Mouse (Mus musculus) kidney, adult 2 months (tissue): ENCODE results near the gene Eef1akmt2. TPM values are rescaled to one million over a fixed set of nuclear protein-coding genes. Genes with fewer than 3 reads are reported as not detected.

ENCODE experiments used
- DNase-seq: peaks from one replicate; pipeline ENCODE4 v3.0.0; 2021
- H3K27ac ChIP-seq: fragments of 200-500 bp; 2 replicates; pipeline ENCODE4 v1.5.1; 2012; ENCODE audit warnings: low read depth, low read length, control low read depth, inconsistent platforms; ENCODE audit not compliant: insufficient read depth
- H3K27me3 ChIP-seq: fragments of 200-500 bp; replicated peaks from 2 replicates; pipeline ENCODE4 v1.6.1; 2012; ENCODE audit warnings: mild to moderate bottlenecking, moderate library complexity, low read length, inconsistent platforms; ENCODE audit not compliant: control insufficient read depth, insufficient read depth
- H3K36me3 ChIP-seq: fragments of 200-500 bp; 2 replicates; pipeline ENCODE4 v1.6.1; 2012; ENCODE audit warnings: mild to moderate bottlenecking, moderate library complexity, low read length, inconsistent platforms; ENCODE audit not compliant: control insufficient read depth, insufficient read depth
- H3K4me1 ChIP-seq: fragments of 200-500 bp; 2 replicates; pipeline ENCODE4 v1.6.1; 2011; ENCODE audit warnings: low read length; ENCODE audit not compliant: control insufficient read depth, insufficient read depth
- H3K4me3 ChIP-seq: fragments of 200-500 bp; 2 replicates; pipeline ENCODE4 v1.5.1; 2011; ENCODE audit warnings: mild to moderate bottlenecking, low read depth, low read length, control low read depth; ENCODE audit not compliant: insufficient read depth
- CTCF ChIP-seq: fragments of 200-500 bp; conservative IDR thresholded peaks from 2 replicates; pipeline ENCODE4 v1.5.1; 2011; ENCODE audit warnings: low read depth, mild to moderate bottlenecking, control low read depth, low read length, moderate library complexity, mixed read lengths; ENCODE audit not compliant: insufficient read depth, insufficient read length
- POLR2A ChIP-seq: fragments of 200-500 bp; IDR thresholded peaks from one replicate; pipeline ENCODE4 v1.6.1; 2011; ENCODE audit warnings: low read depth, low read length, control low read depth
- WGBS: fragments of 180-500 bp; shearing (Covaris S2); methylation state at CpG from one replicate; pipeline ENCODE4 v1.1.7; 2018; 5-methylcytosine and 5-hydroxymethylcytosine counted together
- polyA plus RNA-seq: library from polyadenylated mRNA; depleted of rRNA; stranded (reverse); fragments of >200 nt; gene quantifications from 2 replicates; pipeline ENCODE4 v1.2.3, GENCODE M21; 2012

Gene Eef1akmt2
- polyA plus RNA-seq, 1 experiment: 13.0 TPM

DNA sequence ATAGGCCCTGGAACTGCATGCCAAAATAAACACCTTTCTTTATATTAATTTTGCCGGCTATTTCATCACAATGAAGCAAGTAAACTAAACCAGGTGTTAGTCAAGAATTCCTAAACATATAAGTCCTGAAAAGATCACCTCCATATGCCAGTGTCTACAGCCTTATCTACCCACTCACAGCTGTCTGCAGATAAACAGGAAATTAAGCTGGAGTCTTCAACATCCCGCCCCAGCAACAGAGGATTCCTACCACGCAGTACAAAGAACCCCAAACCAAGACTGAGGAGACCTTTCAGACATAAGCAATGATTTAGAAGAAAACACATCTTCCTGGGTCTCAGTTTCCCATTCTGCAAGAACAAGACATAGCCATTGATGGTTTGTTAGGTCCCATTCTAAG, 35.6 kb upstream of the Eef1akmt2 start:
- Histone ChIP-seq H3K4me1 (peaks cover 9% of the 10 kb centered on the region), H3K27me3 (no peaks in the 10 kb centered on the region), H3K27ac (no peak overlapping the region), H3K36me3 (no peaks in the 10 kb centered on the region), H3K4me3 (no peak overlapping the region)
- no peak for DNase-seq
- TF ChIP-seq POLR2A: no peak
- TF ChIP-seq CTCF: no peak
- 70% methylated on average over 3 of the region's 3 CpGs for WGBS

DNA sequence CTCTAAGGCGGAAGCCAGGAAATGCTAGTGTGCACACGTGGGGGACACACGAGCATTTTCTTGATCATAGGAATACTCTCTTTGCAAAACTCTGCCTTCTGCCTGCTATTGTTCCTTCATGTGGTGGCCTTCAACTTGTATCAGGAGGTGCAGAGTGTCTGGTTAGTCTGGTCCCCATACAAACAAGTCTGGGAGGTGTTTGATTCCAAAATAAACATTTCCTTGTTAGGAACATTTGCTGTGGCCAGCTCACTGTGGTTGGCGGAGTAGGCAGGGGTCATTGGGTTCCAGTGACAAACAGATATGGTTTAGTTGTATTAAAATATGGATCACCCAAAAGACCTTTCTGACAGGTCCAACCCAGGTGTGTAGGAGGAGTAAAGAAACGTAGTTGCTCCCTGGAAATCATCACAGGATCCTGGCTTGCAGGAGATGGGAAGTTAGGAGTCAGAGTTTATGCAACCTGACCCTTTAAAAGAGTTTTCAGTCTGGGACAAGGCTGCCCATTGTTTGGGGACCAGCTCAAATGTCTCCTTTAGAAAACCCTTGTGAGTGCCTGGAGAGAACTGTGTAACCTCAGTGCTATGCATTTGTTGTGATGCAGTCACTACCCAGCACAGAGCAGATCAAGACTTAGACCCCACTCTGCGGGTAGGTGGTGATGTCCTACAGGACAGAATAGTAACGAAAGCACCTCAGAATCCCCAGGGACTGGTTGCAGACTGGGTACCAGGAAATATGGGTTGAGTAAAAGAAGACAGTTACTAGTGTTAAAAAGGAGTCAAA, 34.7 kb upstream of the Eef1akmt2 start:
- no peak for TF ChIP-seq POLR2A
- TF ChIP-seq CTCF: no peak
- Histone ChIP-seq H3K36me3 (peaks cover 2% of the 10 kb centered on the region; the same call in 1 of the 2 replicates), H3K27ac (no peak overlapping the region; the same call in 1 of the 2 replicates), H3K4me1 (peaks cover under 1% of the 10 kb centered on the region; the same call in 1 of the 2 replicates), H3K27me3 (no peaks in the 10 kb centered on the region), H3K4me3 (no peak overlapping the region)
- WGBS: 51% methylated on average over 7 of the region's 7 CpGs
- peak; percentile 28 for DNase-seq

DNA sequence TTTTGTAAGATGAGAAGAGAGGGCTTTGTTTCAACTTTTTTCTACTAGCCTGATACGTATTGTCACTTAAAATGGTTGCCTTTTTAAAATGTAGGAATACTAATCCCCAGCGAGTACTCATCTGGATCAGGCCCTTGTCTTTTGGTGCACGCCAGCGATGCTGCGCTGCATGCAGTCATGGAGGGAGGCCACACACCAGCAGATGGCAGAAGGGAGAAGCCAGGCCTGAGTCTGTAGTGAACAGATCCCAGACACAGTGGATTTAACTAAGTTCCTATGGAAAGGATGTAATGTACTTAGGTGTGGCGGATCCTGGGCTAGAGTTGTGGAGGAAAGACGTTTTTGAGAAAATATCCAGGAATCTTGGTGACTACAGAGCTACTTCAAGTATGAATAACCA, 31.6 kb upstream of the Eef1akmt2 start:
- TF ChIP-seq CTCF (peak; percentile 34), POLR2A (no peak)
- DNase-seq: no peak
- Histone ChIP-seq H3K27ac (no peak overlapping the region), H3K27me3 (no peaks in the 10 kb centered on the region), H3K36me3 (peaks cover 6% of the 10 kb centered on the region), H3K4me3 (no peak overlapping the region), H3K4me1 (no peaks in the 10 kb centered on the region)
- 91% methylated on average over 7 of the region's 7 CpGs for WGBS

DNA sequence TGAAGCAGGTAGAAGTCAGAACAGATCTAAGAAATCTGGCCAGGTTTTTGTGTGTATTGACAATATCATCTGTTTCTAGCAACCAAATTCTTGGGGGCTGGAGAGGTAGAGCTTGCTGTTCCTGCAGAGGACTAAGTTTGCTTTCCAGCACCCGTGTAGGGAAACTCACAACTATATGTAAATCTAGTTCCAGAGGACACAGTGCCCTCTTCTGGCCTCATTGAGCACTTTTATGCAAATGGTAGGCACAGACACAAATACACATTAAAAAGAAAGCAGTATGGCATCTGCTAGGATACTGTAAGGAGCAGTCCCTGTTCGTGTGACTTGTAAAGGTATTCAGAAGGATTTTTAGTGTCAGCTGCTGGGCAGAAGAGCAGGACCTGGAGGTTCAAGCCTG, 29.9 kb upstream of the Eef1akmt2 start:
- Histone ChIP-seq H3K4me1 (no peaks in the 10 kb centered on the region), H3K27me3 (no peaks in the 10 kb centered on the region), H3K36me3 (peaks cover 12% of the 10 kb centered on the region), H3K27ac (no peak overlapping the region), H3K4me3 (no peak overlapping the region)
- TF ChIP-seq POLR2A (no peak), CTCF (peak; percentile 16; the same call in 1 of the 2 replicates)
- DNase-seq: no peak
- WGBS: 76% methylated on average over 2 of the region's 2 CpGs

DNA sequence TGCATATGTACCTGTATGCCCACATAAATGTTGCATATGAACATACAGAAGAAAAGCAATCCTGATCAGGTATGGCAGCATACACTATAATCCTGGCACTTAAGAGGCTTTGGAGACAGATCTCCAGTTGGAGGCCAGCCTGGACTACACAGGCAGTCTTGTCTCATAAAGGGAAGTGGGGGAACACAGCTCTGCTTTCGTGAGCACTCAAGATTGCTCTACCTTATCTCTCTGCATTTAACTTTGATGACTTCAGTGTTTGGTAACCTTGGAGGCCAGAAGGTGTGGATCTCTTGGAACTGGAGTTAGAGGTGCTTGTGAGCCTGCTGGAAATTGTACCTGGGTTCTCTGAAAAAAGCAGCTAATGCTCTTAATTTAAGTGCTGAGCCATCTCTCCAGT, 27.8 kb upstream of the Eef1akmt2 start:
- H3K4me3 ChIP-seq: no peak overlapping the region
- peaks cover 9% of the 10 kb centered on the region for H3K4me1 ChIP-seq
- 100% methylated on average over 1 of the region's 1 CpGs for WGBS
- DNase-seq: no peak
- no peaks in the 10 kb centered on the region for H3K27me3 ChIP-seq
- no peak overlapping the region for H3K27ac ChIP-seq
- H3K36me3 ChIP-seq: peaks cover 17% of the 10 kb centered on the region
- TF ChIP-seq POLR2A (no peak), CTCF (no peak)

DNA sequence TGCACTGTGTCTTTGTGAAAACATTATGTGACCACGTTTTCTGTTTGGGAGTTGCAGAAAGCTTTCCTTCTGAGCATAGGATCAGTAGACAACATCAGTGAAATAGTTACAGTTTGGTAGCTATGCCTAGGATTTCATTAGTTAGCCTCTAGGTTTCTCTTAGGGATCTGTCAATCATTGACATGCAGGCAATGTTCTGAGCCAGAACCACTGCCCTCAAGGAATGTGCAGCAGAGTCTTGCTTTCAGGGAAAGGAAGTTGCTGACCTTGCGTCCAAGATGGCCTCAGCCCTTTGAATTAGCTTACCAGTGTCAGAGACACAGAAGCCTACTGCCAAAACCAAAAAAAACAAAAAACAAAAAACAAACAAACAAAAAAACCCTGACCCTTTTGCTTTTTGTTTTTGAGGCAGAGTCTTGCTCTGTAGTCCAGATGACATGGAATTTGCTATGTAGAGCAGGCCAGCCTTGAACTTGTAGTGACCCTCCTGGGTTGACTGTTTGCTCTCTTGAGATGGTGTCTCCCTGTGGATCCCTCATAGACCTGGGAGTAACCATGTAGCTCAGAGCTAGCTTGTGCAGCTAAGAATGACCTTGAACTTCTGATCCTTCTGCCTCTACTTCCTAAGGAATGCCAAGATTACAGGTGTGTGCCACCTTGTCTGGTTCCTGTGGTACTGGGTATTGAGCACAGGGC, 23.1 kb upstream of the Eef1akmt2 start:
- 26% methylated on average over 2 of the region's 2 CpGs for WGBS
- Histone ChIP-seq H3K36me3 (peaks cover 18% of the 10 kb centered on the region), H3K4me3 (no peak overlapping the region), H3K27ac (peak overlapping the region; percentile 88), H3K4me1 (peaks cover 15% of the 10 kb centered on the region), H3K27me3 (no peaks in the 10 kb centered on the region)
- peak; percentile 93 for DNase-seq
- no peak for TF ChIP-seq POLR2A
- TF ChIP-seq CTCF: no peak

DNA sequence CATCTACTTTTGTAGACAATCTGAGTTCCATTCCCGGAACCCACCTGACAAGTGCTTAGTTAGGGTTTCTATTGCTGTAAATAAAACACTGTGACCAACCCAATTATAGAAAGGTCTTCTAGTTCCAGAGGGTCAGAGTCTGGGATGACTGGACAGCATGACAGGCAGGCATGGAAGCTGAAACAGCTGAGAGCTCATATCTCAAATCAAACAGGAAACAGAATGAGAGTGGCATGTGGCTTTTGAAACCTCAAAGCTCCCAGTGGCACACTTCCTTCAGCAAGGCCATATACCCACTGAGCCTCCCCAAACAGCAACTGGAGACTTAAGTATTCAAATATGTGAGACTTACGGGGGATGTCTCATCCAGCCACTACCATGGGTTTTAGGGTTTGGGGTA, 20.6 kb upstream of the Eef1akmt2 start:
- TF ChIP-seq POLR2A (no peak), CTCF (no peak)
- Histone ChIP-seq H3K27me3 (no peaks in the 10 kb centered on the region), H3K27ac (no peak overlapping the region), H3K4me1 (peaks cover 17% of the 10 kb centered on the region), H3K36me3 (peaks cover 10% of the 10 kb centered on the region), H3K4me3 (no peak overlapping the region)
- no peak for DNase-seq
- WGBS: 67% methylated on average over 2 of the region's 2 CpGs
